Mouse (Mus musculus) lung, postnatal 36 days (tissue): ENCODE measurements around the gene Spats2.

Source experiments
- DNase-seq: peaks from one replicate; pipeline ENCODE4 v3.0.0; 2022; ENCODE audit warnings: mixed read lengths

The Spats2 gene

GRCm38 (mm10) chr15:99098493-99098861, 27.2 kb upstream of the Spats2 start:
- no peak for DNase-seq

GRCm38 (mm10) chr15:99099139-99099556, 26.6 kb upstream of the Spats2 start:
- DNase-seq = peak; percentile 79

DNA sequence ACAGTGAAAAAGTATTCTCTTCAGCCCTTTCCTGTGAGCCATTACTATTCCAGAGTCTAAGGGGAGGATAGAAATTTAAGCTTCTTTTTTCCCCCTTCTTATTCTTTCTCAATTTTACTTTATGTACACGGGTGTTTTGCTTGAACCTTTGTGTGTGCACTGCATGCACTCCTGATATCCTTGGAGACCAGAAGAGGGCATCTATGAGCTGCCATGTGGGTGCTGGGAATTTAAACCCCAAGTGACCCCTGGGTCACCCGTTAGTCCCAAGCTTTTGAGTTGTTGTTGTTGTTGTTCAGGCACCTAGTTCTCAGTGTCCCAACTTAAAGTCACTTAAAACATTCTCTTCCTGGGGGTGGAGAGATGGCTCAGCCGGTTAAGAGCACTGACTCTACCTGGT, 25.7 kb upstream of the Spats2 start:
- DNase-seq = no peak

DNA sequence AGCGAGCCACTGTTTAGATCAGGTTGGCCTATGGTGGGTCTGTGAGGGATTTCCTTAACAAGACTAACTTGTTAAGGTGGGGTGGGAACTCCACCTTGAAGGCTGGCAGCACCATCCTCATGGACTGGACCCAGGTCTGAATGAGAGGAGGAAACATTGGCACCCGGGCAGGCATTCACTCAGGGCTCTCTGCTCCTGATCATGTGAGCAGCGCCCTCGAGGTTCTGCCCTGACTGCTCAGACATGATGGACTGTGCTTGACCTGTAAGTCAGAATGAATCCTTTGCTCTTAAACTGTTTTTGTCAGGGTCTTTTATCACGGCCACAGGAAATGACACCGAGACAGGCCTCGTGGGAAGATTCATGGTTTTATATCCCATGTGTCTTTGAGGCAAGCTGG, 20.5 kb upstream of the Spats2 start:
- DNase-seq = no peak

DNA sequence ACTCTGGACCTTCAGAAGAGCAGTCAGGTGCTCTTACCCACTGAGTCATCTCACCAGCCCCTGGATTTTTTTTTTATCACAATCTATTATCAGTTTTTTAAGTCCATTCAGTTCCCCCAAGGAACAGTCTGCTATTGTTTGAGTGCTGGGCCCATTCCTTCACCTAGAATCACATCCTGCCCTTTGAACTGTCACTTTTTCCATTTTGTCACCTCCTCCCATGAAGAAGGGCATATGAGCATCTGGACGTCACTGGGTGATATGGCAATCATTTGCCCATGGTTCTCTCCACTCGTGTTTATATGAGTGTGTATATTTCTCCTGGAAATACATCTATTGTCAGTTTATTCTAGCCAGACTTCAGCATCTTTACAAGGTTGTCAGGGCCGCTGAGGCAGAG, 17.9 kb upstream of the Spats2 start:
- DNase-seq = no peak

DNA sequence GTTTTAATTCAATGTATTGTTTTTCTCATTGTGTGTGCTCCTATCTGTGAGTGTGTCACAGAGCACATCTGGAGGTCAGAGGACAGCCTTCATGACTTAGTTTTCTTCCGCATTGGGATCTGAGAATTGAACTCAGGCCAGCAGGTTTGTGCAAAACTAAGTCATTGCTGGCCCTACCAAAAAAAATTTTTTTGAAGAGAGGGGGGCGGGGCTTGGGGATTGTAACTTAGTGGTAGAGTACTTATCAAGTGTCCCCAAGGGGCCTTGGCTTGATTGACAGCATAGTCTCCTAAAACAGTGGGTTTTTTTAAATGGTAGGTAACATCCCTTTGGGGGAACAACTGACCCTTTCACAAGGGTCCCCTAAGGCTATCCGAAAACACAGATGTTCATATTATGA, 14.6 kb upstream of the Spats2 start:
- DNase-seq = no peak

DNA sequence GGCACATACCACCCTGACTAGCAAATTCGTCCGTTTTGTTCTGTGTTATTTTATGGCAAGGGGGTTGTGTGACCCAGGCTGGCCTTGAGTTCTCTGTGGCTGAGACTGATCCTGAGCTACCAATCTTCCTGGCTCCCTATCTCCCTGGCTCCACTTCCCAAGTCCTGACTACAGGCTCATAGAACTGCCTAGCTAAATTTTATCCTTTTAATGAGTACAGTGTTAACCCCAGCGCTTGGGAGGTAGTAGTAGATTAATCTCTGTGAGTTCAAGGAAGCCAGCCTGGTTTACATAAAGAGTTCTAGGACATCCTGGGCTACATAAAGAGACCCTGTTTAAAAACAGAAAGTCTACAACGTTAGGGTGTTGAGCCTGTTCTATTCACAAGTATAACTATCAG, 13.9 kb upstream of the Spats2 start:
- no peak for DNase-seq

GRCm38 (mm10) chr15:99112843-99113395, 12.8 kb upstream of the Spats2 start:
- no peak for DNase-seq

- peak; percentile 40 for DNase-seq
Observed at GRCm38 (mm10) chr15:99113396-99113975, 12.2 kb upstream of the Spats2 start.

GRCm38 (mm10) chr15:99114312-99115064, 11.2 kb upstream of the Spats2 start:
- DNase-seq = no peak

DNA sequence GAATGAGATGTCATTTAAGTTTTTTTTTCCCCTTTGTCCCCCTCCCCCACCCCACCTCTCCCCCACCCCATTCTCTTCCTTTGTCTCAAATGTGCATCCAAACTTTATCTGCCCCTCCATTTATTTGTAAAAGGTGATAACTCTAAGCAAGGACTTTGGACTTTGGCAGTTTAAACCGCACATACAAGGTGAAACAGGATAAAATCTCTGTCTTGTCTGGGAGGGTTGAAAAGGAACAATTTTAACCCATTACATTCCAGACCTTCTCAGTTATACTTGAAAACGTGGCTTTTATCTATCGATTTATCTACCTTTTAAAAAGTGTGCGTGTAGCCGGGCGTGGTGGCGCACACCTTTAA, 10.7 kb upstream of the Spats2 start:
- no peak for DNase-seq

DNA sequence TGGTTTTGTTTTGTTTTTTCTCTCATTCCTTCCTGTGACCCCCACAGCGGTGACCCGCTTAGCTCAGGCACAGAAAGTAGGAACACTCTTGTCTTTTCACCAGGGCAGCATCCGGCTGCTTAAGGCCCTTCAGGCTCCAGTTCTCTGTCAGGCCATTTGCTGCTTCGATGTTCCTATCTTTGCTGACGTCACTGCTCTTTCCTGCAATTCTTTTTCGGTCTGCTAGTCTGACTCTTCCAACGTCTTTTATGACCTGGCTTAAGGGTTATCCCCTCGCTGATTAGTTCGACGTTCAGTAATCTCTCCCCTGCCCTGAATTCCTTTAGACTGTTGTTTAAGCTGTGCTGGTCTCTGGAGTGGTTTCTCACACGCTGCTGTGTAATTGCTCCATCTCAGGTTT, 9.2 kb upstream of the Spats2 start:
- no peak for DNase-seq

- DNase-seq = no peak
Observed at GRCm38 (mm10) chr15:99120814-99121213, 4.9 kb upstream of the Spats2 start.

GRCm38 (mm10) chr15:99122642-99123041, 3.1 kb upstream of the Spats2 start:
- DNase-seq = no peak

GRCm38 (mm10) chr15:99126081-99126815, 532 bp downstream of the Spats2 start:
- peak; percentile 91 for DNase-seq

- no peak for DNase-seq
Observed at GRCm38 (mm10) chr15:99126816-99127365, 1.2 kb downstream of the Spats2 start.

DNA sequence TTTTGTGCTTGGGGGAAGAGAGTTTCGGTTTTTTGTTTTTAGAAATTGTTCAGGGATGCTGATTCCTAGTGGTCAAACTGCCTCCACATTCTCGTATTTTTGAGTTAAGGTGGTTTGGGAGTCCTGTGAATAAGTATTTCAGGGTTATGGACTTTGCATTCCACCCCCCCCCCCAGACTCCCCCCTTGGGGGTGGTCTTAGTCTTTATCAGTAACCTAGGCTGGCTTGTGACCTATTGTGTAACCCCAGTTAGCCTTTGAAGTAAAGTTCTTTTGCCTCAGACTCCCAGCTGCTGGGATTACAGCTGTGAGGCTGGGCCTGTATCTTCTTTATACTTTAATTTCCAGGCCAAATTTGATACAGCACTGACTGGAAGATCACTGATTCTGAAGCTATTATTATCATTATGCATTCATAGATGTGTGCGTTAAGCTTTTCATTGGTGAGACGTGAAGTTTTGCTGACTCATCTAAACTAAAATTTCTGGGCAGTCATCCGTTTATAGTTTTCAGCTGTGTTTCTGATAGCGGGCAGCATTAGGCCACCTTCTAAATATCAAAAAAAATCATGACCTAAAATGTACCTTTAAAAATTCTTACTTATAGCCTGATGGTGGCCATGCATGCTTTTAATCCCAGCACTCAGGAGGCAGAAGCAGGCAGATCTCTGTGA, 2.3 kb downstream of the Spats2 start:
- DNase-seq = no peak

- DNase-seq = no peak
Observed at GRCm38 (mm10) chr15:99129441-99129840, 3.7 kb downstream of the Spats2 start.

DNA sequence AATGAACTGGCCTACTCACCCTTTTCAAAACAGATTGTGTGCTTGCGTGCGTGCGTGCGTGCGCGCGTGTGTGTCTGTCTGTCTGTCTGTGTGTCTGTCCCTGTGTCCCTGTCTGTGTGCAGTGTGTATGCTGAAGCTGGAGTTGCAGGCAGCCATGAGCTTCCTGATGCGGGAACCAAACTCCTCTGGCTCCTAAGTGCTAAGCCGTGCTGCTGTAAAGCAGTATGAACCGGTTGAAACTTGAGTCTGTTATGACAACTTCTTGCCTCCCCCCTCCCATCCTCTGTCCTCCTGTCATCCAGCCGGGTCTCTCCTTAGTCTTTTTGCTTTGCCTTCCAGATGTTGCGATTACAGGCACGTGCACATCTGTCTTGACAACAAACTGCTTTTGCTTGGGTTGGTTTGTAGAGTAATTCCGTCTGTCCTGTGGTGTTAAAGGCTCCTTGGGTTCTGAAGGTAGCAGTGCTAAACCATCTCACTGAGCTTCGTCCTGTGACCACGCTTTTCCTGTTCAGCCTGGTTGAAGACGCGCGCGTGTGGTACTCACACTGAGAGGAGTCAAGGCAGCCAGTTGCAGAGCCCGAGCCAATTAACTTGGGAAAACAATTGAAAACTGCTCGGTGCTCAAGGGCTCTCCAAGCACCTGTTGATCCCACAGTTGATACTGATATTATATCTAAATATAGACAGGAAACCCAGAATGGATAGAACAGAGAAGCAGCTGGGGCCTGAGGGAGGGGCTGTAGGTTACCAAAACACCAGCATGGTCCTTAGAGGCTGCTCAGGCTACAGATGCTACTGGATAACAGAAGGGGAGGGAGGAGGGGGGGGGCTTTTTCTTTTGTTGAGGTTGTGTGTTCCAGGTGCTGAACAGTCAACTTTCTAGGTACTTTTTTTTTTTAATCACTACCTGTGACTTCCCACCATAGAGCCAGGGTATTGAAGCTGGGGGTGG, 4.5 kb downstream of the Spats2 start:
- no peak for DNase-seq

DNA sequence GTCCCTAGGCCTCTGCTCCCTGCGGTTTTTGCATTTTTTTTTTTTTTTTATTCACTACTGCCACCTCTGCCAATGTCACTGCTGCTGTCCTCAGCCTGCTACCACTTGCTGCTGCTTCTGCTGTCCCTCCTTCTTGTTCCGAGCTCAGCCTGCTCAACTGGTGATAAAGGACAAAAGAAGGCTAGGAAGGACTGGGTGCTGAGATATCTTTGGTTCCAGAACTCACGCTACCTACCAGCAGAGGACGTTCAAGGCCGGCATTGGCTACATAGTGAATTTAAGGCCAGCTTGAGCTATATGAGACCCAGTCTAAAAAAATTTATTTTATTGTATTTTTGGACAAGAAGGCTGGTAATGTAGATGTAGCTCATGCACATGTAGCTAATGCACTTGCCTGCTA, 12.7 kb downstream of the Spats2 start:
- DNase-seq = no peak

DNA sequence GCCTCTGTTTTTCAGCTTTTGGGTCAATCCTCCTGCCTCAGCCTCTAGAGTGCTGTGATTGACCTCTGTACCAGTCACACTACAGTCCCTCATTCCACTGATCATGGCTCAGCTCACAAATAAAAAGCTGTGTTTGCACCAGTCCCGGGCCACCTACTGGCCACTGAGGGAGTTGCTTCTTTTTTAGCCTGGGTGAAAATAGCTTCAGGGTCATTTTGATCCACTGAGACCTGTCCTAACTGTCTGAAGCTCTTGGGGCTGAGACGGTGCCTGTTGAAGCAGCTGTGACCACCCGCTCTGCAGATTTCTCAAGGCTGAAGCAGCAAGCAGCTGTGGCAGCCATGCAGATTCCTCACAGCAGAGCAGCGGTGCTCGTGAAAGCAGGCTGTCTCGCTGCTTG, 14.0 kb downstream of the Spats2 start:
- peak; percentile 68 for DNase-seq

- DNase-seq = no peak
Observed at GRCm38 (mm10) chr15:99150516-99150915, 24.8 kb downstream of the Spats2 start.
